Mouse (Mus musculus) heart, embryonic 15.5 days (tissue): ENCODE measurements around the gene Ndufa11. TPM values are rescaled to one million over a fixed set of nuclear protein-coding genes. Genes with fewer than 3 reads are reported as not detected.

Source experiments
- ATAC-seq: fragments of 200-750 bp; cut with Nextera tagmentation; replicated peaks from 2 replicates; pipeline ENCODE4 v1.8.0; 2017; ENCODE audit warnings: low read depth, moderate TSS enrichment; ENCODE audit not compliant: insufficient number of reproducible peaks, insufficient read depth, low FRiP score
- H3K27ac ChIP-seq: fragments of 300-500 bp; sonication (generic); 2 replicates; pipeline ENCODE4 v1.5.1; 2015; ENCODE audit warnings: mild to moderate bottlenecking, inconsistent platforms
- H3K27me3 ChIP-seq: fragments of 300-500 bp; sonication (generic); 2 replicates; pipeline ENCODE4 v1.6.1; 2015; ENCODE audit warnings: inconsistent platforms
- H3K36me3 ChIP-seq: fragments of 300-500 bp; sonication (generic); 2 replicates; pipeline ENCODE4 v1.6.1; 2015; ENCODE audit warnings: mild to moderate bottlenecking, inconsistent platforms
- H3K4me1 ChIP-seq: fragments of 300-500 bp; sonication (generic); replicated peaks from 2 replicates; pipeline ENCODE4 v1.6.1; 2015; ENCODE audit warnings: inconsistent platforms
- H3K4me2 ChIP-seq: fragments of 300-500 bp; sonication (generic); 2 replicates; pipeline ENCODE4 v1.6.1; 2015; ENCODE audit warnings: inconsistent platforms, mild to moderate bottlenecking, moderate library complexity
- H3K4me3 ChIP-seq: fragments of 300-500 bp; sonication (generic); 2 replicates; pipeline ENCODE4 v1.5.1; 2015; ENCODE audit warnings: mild to moderate bottlenecking, inconsistent platforms
- H3K9ac ChIP-seq: fragments of 300-500 bp; sonication (generic); 2 replicates; pipeline ENCODE4 v1.6.1; 2015; ENCODE audit warnings: mild to moderate bottlenecking, inconsistent platforms
- H3K9me3 ChIP-seq: fragments of 300-500 bp; sonication (generic); replicated peaks from 2 replicates; pipeline ENCODE4 v1.6.1; 2016; ENCODE audit warnings: inconsistent platforms
- WGBS: fragments of 180-500 bp; shearing (Covaris S2); methylation state at CpG from one replicate; pipeline ENCODE4 v1.1.7; 2015; ENCODE audit warnings: mixed read lengths; 5-methylcytosine and 5-hydroxymethylcytosine counted together
- polyA plus RNA-seq: library from polyadenylated mRNA; unstranded; fragments of >200 nt; fragmentation: Nextera tagmentation; extraction: Ambion mirVana; gene quantifications from 2 replicates; pipeline ENCODE4 v1.2.1, GENCODE M21; 2015

Ndufa11 gene
- polyA plus RNA-seq, 1 experiment from 2014 or later: 1,025 TPM

- no peak overlapping the region for H3K9ac ChIP-seq
Measured at GRCm38 (mm10) chr17:56688045-56688444, 29.5 kb upstream of the Ndufa11 start.

GRCm38 (mm10) chr17:56688689-56689088 lies 28.9 kb upstream of the Ndufa11 start:
- H3K4me1 ChIP-seq: peaks cover 46% of the 10 kb centered on the region
- H3K27ac ChIP-seq: no peak overlapping the region
- 87% methylated on average over 2 of the region's 2 CpGs for WGBS
- H3K36me3 ChIP-seq: peaks cover 29% of the 10 kb centered on the region
- H3K4me2 ChIP-seq: no peak overlapping the region
- H3K4me3 ChIP-seq: no peak overlapping the region
- H3K9ac ChIP-seq: no peak overlapping the region
- H3K9me3 ChIP-seq: no peaks in the 10 kb centered on the region
- no peak for ATAC-seq
- no peaks in the 10 kb centered on the region for H3K27me3 ChIP-seq

More at GRCm38 (mm10) chr17:56688045-56688444, 29.5 kb upstream of the Ndufa11 start:
- Histone ChIP-seq H3K9me3 (no peaks in the 10 kb centered on the region), H3K4me1 (peaks cover 44% of the 10 kb centered on the region), H3K27ac (no peak overlapping the region), H3K4me3 (no peak overlapping the region), H3K4me2 (no peak overlapping the region), H3K27me3 (no peaks in the 10 kb centered on the region), H3K36me3 (peaks cover 29% of the 10 kb centered on the region)
- ATAC-seq: no peak

- no peak overlapping the region for H3K4me3 ChIP-seq
- 33% methylated on average over 1 of the region's 1 CpGs for WGBS
- H3K9ac ChIP-seq: 0 out of 2 replicates have a peak overlapping the region, but pooled peaks have one; percentile 9
- peaks cover 34% of the 10 kb centered on the region for H3K4me1 ChIP-seq
- H3K9me3 ChIP-seq: no peaks in the 10 kb centered on the region
- H3K4me2 ChIP-seq: 0 out of 2 replicates have a peak overlapping the region, but pooled peaks have one; percentile 19
- H3K36me3 ChIP-seq: peaks cover 42% of the 10 kb centered on the region
- no peak for ATAC-seq
- H3K27me3 ChIP-seq: no peaks in the 10 kb centered on the region
- H3K27ac ChIP-seq: peak overlapping the region; percentile 62
Measured at GRCm38 (mm10) chr17:56693395-56693794, 24.2 kb upstream of the Ndufa11 start.

- H3K27me3 ChIP-seq: no peaks in the 10 kb centered on the region
- ATAC-seq: peak; percentile 74; the same call in 1 of the 2 replicates
- H3K4me3 ChIP-seq: no peak overlapping the region
- no peaks in the 10 kb centered on the region for H3K9me3 ChIP-seq
- peak overlapping the region; percentile 62 for H3K27ac ChIP-seq
- H3K9ac ChIP-seq: 0 out of 2 replicates have a peak overlapping the region, but pooled peaks have one; percentile 9
- 0 out of 2 replicates have a peak overlapping the region, but pooled peaks have one; percentile 19 for H3K4me2 ChIP-seq
- 36% methylated on average over 6 of the region's 6 CpGs for WGBS
- H3K36me3 ChIP-seq: peaks cover 47% of the 10 kb centered on the region
- peaks cover 34% of the 10 kb centered on the region for H3K4me1 ChIP-seq
Measured at GRCm38 (mm10) chr17:56693851-56694310, 23.7 kb upstream of the Ndufa11 start.

GRCm38 (mm10) chr17:56700451-56700850 lies 17.1 kb upstream of the Ndufa11 start:
- H3K9ac ChIP-seq: no peak overlapping the region
- no peak for ATAC-seq
- H3K27me3 ChIP-seq: no peaks in the 10 kb centered on the region
- no peaks in the 10 kb centered on the region for H3K9me3 ChIP-seq
- 62% methylated on average over 2 of the region's 2 CpGs for WGBS
- no peak overlapping the region for H3K4me2 ChIP-seq
- H3K27ac ChIP-seq: no peak overlapping the region
- no peaks in the 10 kb centered on the region; the same call in 1 of the 2 replicates for H3K4me1 ChIP-seq
- H3K36me3 ChIP-seq: peaks cover 94% of the 10 kb centered on the region
- no peak overlapping the region for H3K4me3 ChIP-seq

GRCm38 (mm10) chr17:56703038-56703437 lies 14.5 kb upstream of the Ndufa11 start:
- 73% methylated on average over 4 of the region's 4 CpGs for WGBS
- Histone ChIP-seq H3K4me2 (no peak overlapping the region), H3K27me3 (no peaks in the 10 kb centered on the region), H3K9me3 (no peaks in the 10 kb centered on the region), H3K4me1 (no peaks in the 10 kb centered on the region), H3K9ac (no peak overlapping the region), H3K36me3 (peaks cover 96% of the 10 kb centered on the region), H3K27ac (no peak overlapping the region), H3K4me3 (no peak overlapping the region)
- ATAC-seq: no peak

GRCm38 (mm10) chr17:56706515-56706914 lies 11.1 kb upstream of the Ndufa11 start:
- Histone ChIP-seq H3K36me3 (peaks cover 95% of the 10 kb centered on the region), H3K4me1 (no peaks in the 10 kb centered on the region), H3K9me3 (no peaks in the 10 kb centered on the region), H3K4me3 (no peak overlapping the region), H3K9ac (no peak overlapping the region), H3K27me3 (no peaks in the 10 kb centered on the region), H3K4me2 (no peak overlapping the region), H3K27ac (no peak overlapping the region)
- no peak for ATAC-seq
- WGBS: 91% methylated on average over 1 of the region's 1 CpGs

- no peaks in the 10 kb centered on the region for H3K9me3 ChIP-seq
- H3K27me3 ChIP-seq: no peaks in the 10 kb centered on the region
- H3K4me1 ChIP-seq: no peaks in the 10 kb centered on the region
- H3K4me3 ChIP-seq: no peak overlapping the region
- peaks cover 83% of the 10 kb centered on the region for H3K36me3 ChIP-seq
- WGBS: 79% methylated on average over 4 of the region's 4 CpGs
- no peak overlapping the region for H3K4me2 ChIP-seq
- no peak for ATAC-seq
- no peak overlapping the region for H3K9ac ChIP-seq
- H3K27ac ChIP-seq: no peak overlapping the region
Measured at GRCm38 (mm10) chr17:56708692-56709091, 8.9 kb upstream of the Ndufa11 start.

- no peaks in the 10 kb centered on the region for H3K27me3 ChIP-seq
- H3K9me3 ChIP-seq: no peaks in the 10 kb centered on the region
- H3K36me3 ChIP-seq: peaks cover 74% of the 10 kb centered on the region
- H3K9ac ChIP-seq: no peak overlapping the region
- no peaks in the 10 kb centered on the region for H3K4me1 ChIP-seq
- H3K27ac ChIP-seq: no peak overlapping the region
- WGBS: 81% methylated on average over 3 of the region's 3 CpGs
- no peak for ATAC-seq
- H3K4me3 ChIP-seq: no peak overlapping the region
- H3K4me2 ChIP-seq: no peak overlapping the region
Measured at GRCm38 (mm10) chr17:56709708-56710107, 7.9 kb upstream of the Ndufa11 start.

- Histone ChIP-seq H3K4me1 (peaks cover 34% of the 10 kb centered on the region), H3K27me3 (no peaks in the 10 kb centered on the region), H3K9ac (0 out of 2 replicates have a peak overlapping the region, but pooled peaks have one; percentile 13), H3K9me3 (no peaks in the 10 kb centered on the region), H3K4me2 (peak overlapping the region; percentile 88; the same call in 1 of the 2 replicates), H3K36me3 (peaks cover 19% of the 10 kb centered on the region), H3K4me3 (peak overlapping the region; percentile 89; the same call in 1 of the 2 replicates), H3K27ac (no peak overlapping the region)
- WGBS: 52% methylated on average over 11 of the region's 11 CpGs
- ATAC-seq: no peak
Measured at GRCm38 (mm10) chr17:56715360-56715759, 2.2 kb upstream of the Ndufa11 start.

GRCm38 (mm10) chr17:56715914-56716654 lies 1.5 kb upstream of the Ndufa11 start:
- no peak for ATAC-seq
- 25% methylated on average over 22 of the region's 22 CpGs for WGBS

More at GRCm38 (mm10) chr17:56715914-56716654, 1.5 kb upstream of the Ndufa11 start:
- Histone ChIP-seq H3K27me3 (no peaks in the 10 kb centered on the region), H3K4me2 (peak overlapping the region; percentile 88), H3K36me3 (peaks cover 14% of the 10 kb centered on the region), H3K4me1 (peaks cover 38% of the 10 kb centered on the region), H3K4me3 (peak overlapping the region; percentile 89), H3K9me3 (no peaks in the 10 kb centered on the region), H3K27ac (peak overlapping the region; percentile 85), H3K9ac (peak overlapping the region; percentile 84)
